Mouse (Mus musculus) E14TG2a.4 (cell line): ENCODE results near the gene Cldn2.

Source experiments
- CTCF ChIP-seq: conservative IDR thresholded peaks from 2 replicates; pipeline ENCODE4 v1.5.1; 2014; ENCODE audit warnings: low read length
- NANOG ChIP-seq: IDR thresholded peaks from 2 replicates; pipeline ENCODE4 v1.6.1; 2014; ENCODE audit warnings: borderline replicate concordance, low read length, mixed read lengths

- TF ChIP-seq CTCF, result no peak
- no peak for TF ChIP-seq NANOG
Observed at GRCm38 (mm10) chrX:139828363-139829092, 27.9 kb downstream of the Cldn2 start.
